Mouse (Mus musculus) heart, embryonic 12.5 days (tissue): ENCODE measurements at regions not wholly inside any gene's neighbourhood (a gene's known extent, or its start where the extent isn't known, plus 50 kb on each side); places are given as distances from the start of the nearest gene placed in this dataset.
A peak's percentile ranks its signal among the peaks of the same experiment; 100 is the strongest.

Experiments used
- ATAC-seq: fragments of 200-750 bp; cut with Nextera tagmentation; 2 replicates; pipeline ENCODE4 v1.8.0; 2017; ENCODE audit warnings: moderate TSS enrichment, moderate library complexity; ENCODE audit not compliant: insufficient number of reproducible peaks, low FRiP score
- H3K27ac ChIP-seq: fragments of 300-500 bp; sonication (generic); 2 replicates; pipeline ENCODE4 v1.5.1; 2016; ENCODE audit warnings: mild to moderate bottlenecking, moderate library complexity; ENCODE audit not compliant: poor library complexity, severe bottlenecking
- H3K27me3 ChIP-seq: fragments of 300-500 bp; sonication (generic); replicated peaks from 2 replicates; pipeline ENCODE4 v1.6.1; 2016; ENCODE audit warnings: mild to moderate bottlenecking, moderate library complexity
- H3K36me3 ChIP-seq: fragments of 300-500 bp; sonication (generic); 2 replicates; pipeline ENCODE4 v1.6.1; 2016; ENCODE audit warnings: mild to moderate bottlenecking, moderate library complexity
- H3K4me1 ChIP-seq: fragments of 300-500 bp; sonication (generic); replicated peaks from 2 replicates; pipeline ENCODE4 v1.6.1; 2016; ENCODE audit warnings: mild to moderate bottlenecking
- H3K4me2 ChIP-seq: fragments of 300-500 bp; sonication (generic); 2 replicates; pipeline ENCODE4 v1.6.1; 2016; ENCODE audit warnings: mild to moderate bottlenecking, moderate library complexity
- H3K4me3 ChIP-seq: fragments of 300-500 bp; sonication (generic); 2 replicates; pipeline ENCODE4 v1.5.1; 2016; ENCODE audit warnings: mild to moderate bottlenecking
- H3K9ac ChIP-seq: fragments of 300-500 bp; sonication (generic); 2 replicates; pipeline ENCODE4 v1.6.1; 2016; ENCODE audit warnings: mild to moderate bottlenecking, moderate library complexity
- H3K9me3 ChIP-seq: fragments of 300-500 bp; sonication (generic); replicated peaks from 2 replicates; pipeline ENCODE4 v1.6.1; 2016; ENCODE audit warnings: mild to moderate bottlenecking, moderate library complexity
- WGBS: fragments of 180-500 bp; shearing (Covaris S2); methylation state at CpG from one replicate; pipeline ENCODE4 v1.1.7; 2016; 5-methylcytosine and 5-hydroxymethylcytosine counted together

DNA sequence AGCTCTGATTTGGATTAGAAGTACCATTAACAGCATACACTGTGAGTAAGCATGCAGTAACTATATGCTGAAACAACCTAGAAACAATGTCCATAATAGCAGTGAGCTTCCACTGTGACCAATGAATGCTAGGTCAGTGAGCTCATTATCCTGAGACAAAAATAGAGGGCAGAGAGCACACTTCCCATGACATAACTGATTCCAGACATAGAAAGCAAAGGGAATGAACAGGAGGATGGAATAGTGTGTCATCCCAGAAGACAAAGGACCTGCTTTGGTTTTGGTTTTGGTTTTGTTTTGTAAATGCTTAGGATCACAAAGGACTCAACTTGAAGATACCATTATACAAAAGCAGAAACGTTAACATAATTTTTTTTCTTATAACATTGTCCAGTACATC, 150.8 kb upstream of the Nr3c2 start:
- H3K27ac ChIP-seq = no peak overlapping the region
- WGBS = 54% methylated on average over 1 of the region's 1 CpGs
- H3K4me1 ChIP-seq = no peaks in the 10 kb centered on the region
- H3K4me2 ChIP-seq = no peak overlapping the region
- no peak for ATAC-seq
- H3K4me3 ChIP-seq = no peak overlapping the region
- no peaks in the 10 kb centered on the region for H3K27me3 ChIP-seq
- H3K36me3 ChIP-seq = no peaks in the 10 kb centered on the region
- no peak overlapping the region for H3K9ac ChIP-seq
- H3K9me3 ChIP-seq = no peaks in the 10 kb centered on the region

DNA sequence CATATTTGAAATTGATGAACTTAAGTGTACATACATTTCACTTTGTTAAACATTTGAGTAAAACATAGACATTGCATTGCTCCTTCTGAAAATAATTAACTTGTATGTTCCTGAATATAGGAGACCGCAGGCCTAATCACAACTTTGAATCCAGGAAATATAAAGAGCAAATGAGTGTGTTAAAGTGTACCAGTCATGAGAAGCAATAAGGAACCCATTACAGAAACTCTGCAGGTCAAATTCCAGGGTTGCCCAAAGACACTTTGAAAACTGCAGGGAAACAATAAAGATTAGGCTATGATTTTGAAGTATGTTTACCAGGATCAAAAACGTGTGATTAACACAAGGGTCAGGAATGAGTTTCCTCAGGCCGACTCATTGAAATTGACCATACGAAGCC, 149.0 kb upstream of the Nr3c2 start:
- no peak overlapping the region for H3K4me2 ChIP-seq
- no peak for ATAC-seq
- no peaks in the 10 kb centered on the region for H3K36me3 ChIP-seq
- H3K27ac ChIP-seq = no peak overlapping the region
- WGBS = 76% methylated on average over 4 of the region's 4 CpGs
- no peaks in the 10 kb centered on the region for H3K9me3 ChIP-seq
- no peaks in the 10 kb centered on the region for H3K27me3 ChIP-seq
- no peak overlapping the region for H3K9ac ChIP-seq
- no peaks in the 10 kb centered on the region for H3K4me1 ChIP-seq
- H3K4me3 ChIP-seq = no peak overlapping the region

DNA sequence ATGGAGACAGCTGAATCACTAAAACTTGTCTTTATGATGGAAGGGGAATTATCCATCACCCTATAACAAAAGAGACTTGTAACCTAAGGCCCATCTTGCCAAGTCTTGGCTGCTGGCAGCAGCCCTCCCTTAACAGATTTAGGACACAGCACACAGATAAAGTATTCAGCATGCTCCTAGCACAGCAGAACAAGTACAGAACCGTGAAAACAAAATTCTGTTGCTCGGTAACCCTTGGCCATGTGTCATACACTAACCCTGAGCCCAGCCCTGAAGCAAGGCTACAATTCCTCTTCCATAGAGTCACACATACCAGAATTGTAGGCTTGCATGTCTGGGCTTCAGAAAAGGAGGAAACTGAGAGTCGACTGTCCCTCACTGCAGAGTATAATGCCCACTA, 145.1 kb upstream of the Nr3c2 start:
- Histone ChIP-seq H3K4me2 (no peak overlapping the region), H3K36me3 (no peaks in the 10 kb centered on the region), H3K9me3 (no peaks in the 10 kb centered on the region), H3K9ac (no peak overlapping the region), H3K4me3 (no peak overlapping the region), H3K27me3 (no peaks in the 10 kb centered on the region), H3K27ac (no peak overlapping the region), H3K4me1 (no peaks in the 10 kb centered on the region)
- ATAC-seq = no peak
- 60% methylated on average over 3 of the region's 3 CpGs for WGBS

DNA sequence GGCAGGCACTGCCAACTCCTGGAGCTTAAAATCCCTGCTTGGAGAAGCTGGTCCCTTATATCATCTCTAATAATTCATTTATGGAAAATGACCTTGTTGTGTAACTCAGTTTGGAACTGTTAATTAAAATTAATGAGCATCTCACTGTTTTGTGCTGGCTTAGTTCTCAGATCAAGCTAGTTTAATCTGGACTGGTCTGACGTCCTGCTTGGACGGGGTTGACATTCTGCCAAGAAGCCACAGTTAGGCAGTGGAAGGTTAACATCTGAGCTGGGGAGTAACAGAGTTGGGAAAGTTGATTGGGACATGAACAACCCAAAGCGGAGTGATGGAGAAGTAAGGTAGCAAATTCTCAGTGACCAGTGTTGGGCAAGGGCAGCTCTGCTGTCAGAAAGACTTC, 135.0 kb upstream of the Nr3c2 start:
- H3K4me3 ChIP-seq = no peak overlapping the region
- 71% methylated on average over 3 of the region's 3 CpGs for WGBS
- H3K4me1 ChIP-seq = no peaks in the 10 kb centered on the region
- ATAC-seq = no peak
- H3K36me3 ChIP-seq = no peaks in the 10 kb centered on the region
- H3K9me3 ChIP-seq = no peaks in the 10 kb centered on the region
- H3K9ac ChIP-seq = no peak overlapping the region
- H3K27me3 ChIP-seq = no peaks in the 10 kb centered on the region
- no peak overlapping the region for H3K4me2 ChIP-seq
- H3K27ac ChIP-seq = no peak overlapping the region

DNA sequence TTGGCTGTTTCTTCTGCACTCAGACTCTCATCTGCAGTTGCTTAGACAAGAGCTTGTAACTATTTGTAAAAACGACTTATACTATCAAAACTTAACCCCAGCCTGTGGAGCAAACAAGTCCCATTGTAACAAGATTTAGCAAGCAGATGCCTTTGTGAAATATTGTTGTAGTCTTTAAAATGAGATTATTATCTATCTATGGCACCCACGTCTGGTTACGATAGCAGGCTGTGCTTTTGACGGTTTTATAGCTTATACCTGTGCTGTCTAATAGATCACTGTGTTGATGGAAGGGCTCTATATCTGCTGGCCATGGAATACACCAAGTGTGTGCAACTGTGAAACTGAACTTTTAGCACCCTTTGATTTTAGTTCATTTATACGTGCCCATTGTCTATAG, 130.9 kb upstream of the Nr3c2 start:
- Histone ChIP-seq H3K36me3 (no peaks in the 10 kb centered on the region), H3K27me3 (no peaks in the 10 kb centered on the region), H3K9ac (no peak overlapping the region), H3K4me1 (no peaks in the 10 kb centered on the region), H3K27ac (no peak overlapping the region), H3K4me2 (no peak overlapping the region), H3K9me3 (no peaks in the 10 kb centered on the region), H3K4me3 (no peak overlapping the region)
- WGBS = 76% methylated on average over 5 of the region's 5 CpGs
- no peak for ATAC-seq

DNA sequence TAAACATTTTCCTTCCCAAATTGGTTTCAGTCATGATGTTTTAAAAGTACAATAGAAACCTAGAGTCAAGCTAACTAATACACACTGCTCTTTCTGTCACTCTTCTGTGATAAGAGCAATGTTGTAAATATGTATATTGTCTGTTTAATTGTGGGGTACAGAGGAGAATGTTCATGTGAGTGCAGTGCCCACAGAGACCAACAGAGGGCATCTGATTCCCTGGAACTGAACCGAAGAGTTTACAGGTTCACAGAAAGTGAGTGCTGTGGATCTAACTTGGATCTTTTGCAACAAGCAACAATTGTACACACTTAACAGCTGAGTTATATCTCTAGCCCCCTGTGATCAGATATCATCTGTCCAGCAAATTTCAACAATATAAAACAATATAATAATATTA, 111.5 kb upstream of the Nr3c2 start:
- H3K4me1 ChIP-seq = no peaks in the 10 kb centered on the region
- no peaks in the 10 kb centered on the region for H3K27me3 ChIP-seq
- H3K27ac ChIP-seq = no peak overlapping the region
- 0 out of 2 replicates have a peak, but pooled peaks cover 2% of the 10 kb centered on the region for H3K9me3 ChIP-seq
- no peak overlapping the region for H3K4me3 ChIP-seq
- H3K36me3 ChIP-seq = no peaks in the 10 kb centered on the region
- ATAC-seq = no peak
- no peak overlapping the region for H3K4me2 ChIP-seq
- no peak overlapping the region for H3K9ac ChIP-seq
- WGBS = 76% methylated on average over 1 of the region's 1 CpGs

DNA sequence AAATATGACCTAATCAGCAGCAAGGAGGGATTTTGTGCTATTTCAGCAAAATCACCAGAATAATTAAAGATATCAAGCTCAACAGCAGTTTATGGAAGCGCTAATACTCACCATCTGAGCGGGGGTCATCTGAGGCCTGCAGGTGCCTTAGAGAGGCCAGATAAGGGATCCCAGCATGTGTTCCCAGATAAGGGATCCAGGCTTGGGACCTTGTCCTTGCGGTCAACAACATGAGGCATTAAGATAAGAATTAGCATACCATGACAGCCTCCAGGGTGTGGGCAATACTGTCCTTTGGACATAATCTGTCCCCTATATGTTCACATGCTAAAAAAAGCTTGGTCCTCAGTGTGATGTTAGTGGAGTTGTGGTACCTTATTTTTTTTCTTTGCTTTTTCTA, 105.4 kb upstream of the Nr3c2 start:
- Histone ChIP-seq H3K36me3 (no peaks in the 10 kb centered on the region), H3K4me2 (no peak overlapping the region), H3K4me3 (no peak overlapping the region), H3K9me3 (no peaks in the 10 kb centered on the region), H3K27ac (no peak overlapping the region), H3K9ac (no peak overlapping the region), H3K4me1 (no peaks in the 10 kb centered on the region), H3K27me3 (no peaks in the 10 kb centered on the region)
- WGBS = 35% methylated on average over 3 of the region's 3 CpGs
- peak; percentile 94 for ATAC-seq

DNA sequence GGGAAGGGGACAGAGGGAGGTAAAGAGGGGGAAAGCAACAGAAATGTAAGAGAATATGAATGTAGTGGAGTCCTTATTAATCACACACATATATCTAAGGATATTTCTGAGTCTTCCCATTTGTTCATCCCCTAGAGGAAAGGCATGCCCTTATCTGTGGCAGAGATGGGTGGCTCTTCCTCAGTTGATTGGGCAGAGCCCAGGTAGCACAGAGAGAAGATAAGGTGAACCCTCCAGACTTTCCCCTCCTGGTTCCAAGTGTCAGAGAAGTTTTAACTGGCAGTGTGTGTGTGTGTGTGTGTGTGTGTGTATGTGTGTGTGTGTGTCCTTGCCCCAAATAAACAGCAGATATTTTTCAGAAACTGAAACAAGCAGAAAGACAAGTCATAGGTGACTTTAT, 99.2 kb upstream of the Nr3c2 start:
- Histone ChIP-seq H3K36me3 (no peaks in the 10 kb centered on the region), H3K4me3 (no peak overlapping the region), H3K27me3 (no peaks in the 10 kb centered on the region), H3K4me2 (no peak overlapping the region), H3K4me1 (no peaks in the 10 kb centered on the region), H3K9ac (no peak overlapping the region), H3K9me3 (no peaks in the 10 kb centered on the region), H3K27ac (no peak overlapping the region)
- no peak for ATAC-seq

DNA sequence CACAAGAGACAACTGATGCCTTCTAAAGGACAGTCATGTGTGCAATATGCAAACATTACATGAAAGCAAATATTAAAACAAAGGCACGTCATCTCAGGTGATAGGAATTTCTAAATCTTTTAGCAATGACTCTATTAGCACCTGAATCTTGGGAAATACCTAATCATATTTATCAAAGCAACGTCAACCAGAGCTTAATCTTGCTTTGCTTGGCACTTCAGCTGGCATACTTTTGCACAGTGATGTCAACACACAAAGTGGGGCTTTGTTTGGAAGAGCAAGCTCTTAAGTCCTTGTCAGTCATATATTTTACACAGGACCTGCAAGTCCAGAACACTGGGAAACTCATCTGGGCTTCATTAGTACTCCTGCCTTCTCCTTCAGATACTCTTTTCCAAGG, 75.8 kb upstream of the Nr3c2 start:
- no peak overlapping the region for H3K27ac ChIP-seq
- no peaks in the 10 kb centered on the region for H3K36me3 ChIP-seq
- H3K27me3 ChIP-seq = no peaks in the 10 kb centered on the region
- no peak overlapping the region for H3K4me3 ChIP-seq
- H3K9ac ChIP-seq = no peak overlapping the region
- no peaks in the 10 kb centered on the region for H3K4me1 ChIP-seq
- WGBS = 67% methylated on average over 2 of the region's 2 CpGs
- ATAC-seq = no peak
- H3K9me3 ChIP-seq = no peaks in the 10 kb centered on the region
- no peak overlapping the region for H3K4me2 ChIP-seq
